Mouse (Mus musculus): ENCODE results near the gene Thada. TPM values are rescaled to one million over a fixed set of nuclear protein-coding genes. Genes with fewer than 3 reads are reported as not detected.
A peak's percentile ranks its signal among the peaks of the same experiment; 100 is the strongest.

Thada gene
- total and polyA plus RNA-seq, 2 experiments from 2014 or later = 4.3 to 12.2 TPM

DNA sequence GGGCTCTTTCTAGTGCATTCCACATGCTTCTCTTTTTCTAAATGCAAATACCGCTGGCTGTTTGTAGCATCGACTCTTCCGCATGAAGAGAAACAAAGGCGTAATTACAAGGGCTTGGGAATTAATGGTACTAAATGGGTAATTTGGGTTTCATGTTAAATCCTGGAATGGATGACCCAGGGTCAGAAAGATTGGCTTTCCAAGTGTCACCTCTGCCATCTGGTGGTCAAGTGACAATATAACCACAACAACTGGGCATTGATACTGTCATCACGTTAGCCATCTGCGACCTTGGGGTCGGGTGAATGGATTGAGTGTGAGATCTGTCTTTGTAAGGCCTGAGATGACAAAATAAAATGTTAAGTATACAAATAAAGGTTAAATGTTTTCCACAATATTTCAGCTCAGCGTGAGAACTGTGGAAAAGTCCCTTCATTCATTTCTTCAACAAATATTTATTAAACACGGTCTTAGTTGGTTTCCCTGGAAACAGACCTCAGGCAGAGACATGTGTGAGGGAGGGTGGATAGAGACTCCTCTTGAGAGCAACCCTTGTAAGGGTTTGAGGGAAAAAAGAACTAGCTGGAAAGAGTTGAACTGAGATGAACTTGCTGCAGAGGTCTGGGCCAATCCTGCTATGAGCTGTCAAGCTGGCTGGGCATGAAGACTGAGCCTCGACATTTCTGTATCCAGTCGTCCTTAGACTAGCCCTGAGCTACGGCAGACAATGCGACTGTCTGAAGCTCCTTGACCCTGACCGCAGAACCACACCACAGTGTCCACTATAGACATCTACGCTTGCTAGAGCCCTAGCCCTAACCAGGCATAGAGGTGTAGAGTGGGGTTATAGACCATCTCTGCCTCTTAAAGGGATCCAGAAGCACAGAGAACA lies 14.7 kb upstream of the Thada start:
- ATAC-seq (ENCODE audit: low FRiP score) (no peak), DNase-seq (ENCODE audit: low spot score) (peak; percentile 70)
- 42% methylated on average over 15 of the region's 15 CpGs for WGBS
- Histone ChIP-seq H3K4me1 (ENCODE audit: insufficient read depth, low read length) (no peaks in the 10 kb centered on the region), H3K27me3 (ENCODE audit: insufficient read depth, low read length) (no peaks in the 10 kb centered on the region), H3K9ac (replicated peaks; ENCODE audit: low read length, poor library complexity, severe bottlenecking) (no peak overlapping the region), H3K4me2 (ENCODE audit: low read depth, low read length, poor library complexity, severe bottlenecking) (no peak overlapping the region), H3K27ac (ENCODE audit: low read depth, low read length) (no peak overlapping the region), H3K36me3 (ENCODE audit: insufficient read depth, low read length) (no peaks in the 10 kb centered on the region), H3K4me3 (ENCODE audit: low read depth, low read length) (no peak overlapping the region), H3K9me3 (ENCODE audit: low read length) (no peaks in the 10 kb centered on the region)
- peak; percentile 76 for TF ChIP-seq CTCF (IDR thresholded peaks at IDR 0.05)

DNA sequence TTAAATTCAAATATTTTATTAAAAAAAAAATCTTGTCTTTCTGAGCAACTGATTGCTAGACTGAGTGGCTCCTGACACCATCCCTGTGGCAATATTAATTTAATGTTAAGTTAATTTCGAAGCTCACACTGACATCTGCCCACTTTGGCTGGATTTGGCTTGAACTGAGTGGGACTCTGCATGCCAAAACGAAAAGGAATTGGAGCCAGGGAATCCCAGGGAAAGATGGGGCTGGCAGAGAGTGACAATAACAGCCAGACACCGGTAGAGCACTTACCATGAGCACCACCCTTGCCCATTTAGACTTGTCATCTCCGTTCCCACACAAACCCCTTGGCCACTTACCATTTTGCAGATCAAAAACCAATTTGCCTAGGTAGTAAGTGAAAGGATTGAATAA lies 12.3 kb upstream of the Thada start:
- H3K9ac ChIP-seq (replicated peaks; ENCODE audit: low read length, poor library complexity, severe bottlenecking) = no peak overlapping the region
- H3K9me3 ChIP-seq (ENCODE audit: low read length) = no peaks in the 10 kb centered on the region
- no peak overlapping the region for H3K4me3 ChIP-seq (ENCODE audit: low read depth, low read length)
- H3K4me2 ChIP-seq (ENCODE audit: low read depth, low read length, poor library complexity, severe bottlenecking) = no peak overlapping the region
- H3K27me3 ChIP-seq (ENCODE audit: insufficient read depth, low read length) = no peaks in the 10 kb centered on the region
- H3K4me1 ChIP-seq (ENCODE audit: insufficient read depth, low read length) = no peaks in the 10 kb centered on the region
- no peaks in the 10 kb centered on the region for H3K36me3 ChIP-seq (ENCODE audit: insufficient read depth, low read length)
- TF ChIP-seq CTCF (IDR thresholded peaks at IDR 0.05) = no peak
- 73% methylated on average over 4 of the region's 4 CpGs for WGBS
- H3K27ac ChIP-seq (ENCODE audit: low read depth, low read length) = no peak overlapping the region
- ATAC-seq (ENCODE audit: low FRiP score) (no peak), DNase-seq (ENCODE audit: low spot score) (peak; percentile 34)

DNA sequence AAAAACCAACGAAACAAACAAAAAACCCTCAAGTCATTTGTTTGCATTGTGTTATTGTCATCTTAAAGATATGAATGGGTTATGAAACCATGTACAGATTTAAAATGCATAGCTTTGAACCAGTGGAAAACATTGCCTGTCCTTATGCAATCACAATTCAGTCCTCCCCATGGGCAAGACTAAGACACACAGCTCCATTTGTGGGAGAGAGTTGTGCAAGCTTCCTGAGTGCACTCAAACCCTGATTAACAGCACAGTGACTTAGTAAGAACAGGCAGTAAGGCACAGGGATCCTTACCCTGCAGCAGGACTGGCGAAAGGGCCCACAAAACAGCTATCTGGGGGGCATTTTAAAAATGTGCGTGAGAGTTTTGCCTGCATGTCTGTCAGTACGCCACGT lies 11.2 kb upstream of the Thada start:
- Histone ChIP-seq H3K27ac (ENCODE audit: low read depth, low read length) (no peak overlapping the region), H3K4me1 (ENCODE audit: insufficient read depth, low read length) (no peaks in the 10 kb centered on the region), H3K9me3 (ENCODE audit: low read length) (no peaks in the 10 kb centered on the region), H3K27me3 (ENCODE audit: insufficient read depth, low read length) (no peaks in the 10 kb centered on the region), H3K4me2 (ENCODE audit: low read depth, low read length, poor library complexity, severe bottlenecking) (no peak overlapping the region), H3K36me3 (ENCODE audit: insufficient read depth, low read length) (no peaks in the 10 kb centered on the region), H3K9ac (replicated peaks; ENCODE audit: low read length, poor library complexity, severe bottlenecking) (no peak overlapping the region), H3K4me3 (ENCODE audit: low read depth, low read length) (no peak overlapping the region)
- 87% methylated on average over 5 of the region's 5 CpGs for WGBS
- DNase-seq (ENCODE audit: low spot score) (no peak), ATAC-seq (ENCODE audit: low FRiP score) (no peak)
- TF ChIP-seq CTCF (IDR thresholded peaks at IDR 0.05) = no peak

DNA sequence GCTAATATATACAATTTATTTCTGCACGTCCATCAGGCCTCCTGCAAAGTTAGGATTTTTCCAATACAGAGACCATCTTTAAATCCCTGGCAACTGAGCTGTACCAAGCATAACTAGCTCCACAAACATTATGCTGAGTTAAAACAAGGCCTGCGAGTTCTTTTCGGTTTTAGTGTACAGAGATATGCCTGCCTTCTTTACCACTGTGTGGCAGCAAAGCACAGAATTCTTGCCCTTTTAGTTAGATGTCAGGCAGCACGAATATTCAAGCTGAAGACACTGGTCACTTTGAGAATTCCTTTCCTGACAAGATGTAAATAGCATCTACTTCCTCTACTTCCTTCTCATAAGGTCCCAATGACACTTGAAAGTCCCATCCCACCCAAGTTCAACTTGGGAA lies 8.3 kb upstream of the Thada start:
- DNase-seq (ENCODE audit: low spot score) = peak; percentile 59
- Histone ChIP-seq H3K36me3 (ENCODE audit: insufficient read depth, low read length) (no peaks in the 10 kb centered on the region), H3K27ac (ENCODE audit: low read depth, low read length) (no peak overlapping the region), H3K4me1 (ENCODE audit: insufficient read depth, low read length) (no peaks in the 10 kb centered on the region), H3K9ac (replicated peaks; ENCODE audit: low read length, poor library complexity, severe bottlenecking) (no peak overlapping the region), H3K9me3 (ENCODE audit: low read length) (no peaks in the 10 kb centered on the region), H3K4me3 (ENCODE audit: low read depth, low read length) (no peak overlapping the region), H3K4me2 (ENCODE audit: low read depth, low read length, poor library complexity, severe bottlenecking) (no peak overlapping the region), H3K27me3 (ENCODE audit: insufficient read depth, low read length) (no peaks in the 10 kb centered on the region)
- TF ChIP-seq CTCF (IDR thresholded peaks at IDR 0.05) = peak; percentile 81
- no peak for ATAC-seq (ENCODE audit: low FRiP score)
- WGBS = 57% methylated on average over 4 of the region's 4 CpGs

DNA sequence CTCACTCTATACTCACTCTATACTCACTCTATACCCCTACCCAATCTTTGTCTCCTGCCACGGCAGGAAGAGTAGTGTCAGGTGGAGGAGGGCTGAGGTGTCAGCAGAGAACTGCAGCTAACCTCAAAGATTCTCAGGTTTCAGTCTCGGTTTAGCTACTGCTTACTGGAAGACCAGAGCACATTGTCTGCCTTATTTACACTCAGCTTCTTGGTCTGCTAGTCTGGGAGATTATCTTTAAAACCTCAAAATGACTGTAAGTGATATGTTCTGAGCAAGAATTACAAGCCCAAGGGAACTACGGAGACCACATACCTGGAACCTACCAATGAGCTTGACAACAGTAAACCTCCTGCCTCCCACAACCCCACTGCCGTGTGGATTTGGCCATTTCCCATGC lies 31.0 kb downstream of the Thada start:
- no peak overlapping the region for H3K27ac ChIP-seq (ENCODE audit: low read depth, low read length)
- no peak for ATAC-seq (ENCODE audit: low FRiP score)
- peaks cover 34% of the 10 kb centered on the region for H3K36me3 ChIP-seq (ENCODE audit: insufficient read depth, low read length)

DNA sequence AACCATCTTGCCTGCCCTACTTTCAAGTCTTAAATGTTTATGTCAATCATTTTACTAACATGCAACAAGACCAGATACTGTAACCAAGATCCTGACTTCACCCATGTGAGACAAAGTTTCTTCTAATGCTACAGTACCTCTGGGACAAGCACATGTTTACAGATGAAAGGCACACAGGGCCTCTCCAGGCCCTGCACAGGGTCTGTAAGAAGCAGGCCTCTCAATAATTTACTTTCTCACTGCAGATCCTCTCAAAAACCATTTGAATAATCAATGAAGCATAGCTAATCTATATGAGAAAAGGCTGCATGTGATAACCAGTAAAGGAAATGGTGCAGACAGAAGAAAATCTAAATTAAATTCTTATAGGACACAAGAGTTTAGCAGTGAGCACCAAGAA lies 31.8 kb downstream of the Thada start:
- Histone ChIP-seq H3K4me3 (ENCODE audit: low read depth, low read length) (no peak overlapping the region), H3K27me3 (ENCODE audit: insufficient read depth, low read length) (no peaks in the 10 kb centered on the region), H3K4me2 (ENCODE audit: low read depth, low read length, poor library complexity, severe bottlenecking) (no peak overlapping the region), H3K9me3 (ENCODE audit: low read length) (no peaks in the 10 kb centered on the region), H3K27ac (ENCODE audit: low read depth, low read length) (no peak overlapping the region), H3K36me3 (ENCODE audit: insufficient read depth, low read length) (peaks cover 34% of the 10 kb centered on the region), H3K4me1 (ENCODE audit: insufficient read depth, low read length) (no peaks in the 10 kb centered on the region), H3K9ac (replicated peaks; ENCODE audit: low read length, poor library complexity, severe bottlenecking) (no peak overlapping the region)
- ATAC-seq (ENCODE audit: low FRiP score) = no peak
- TF ChIP-seq CTCF (IDR thresholded peaks at IDR 0.05) = no peak
- DNase-seq (ENCODE audit: low spot score) = no peak

More for the DNA sequence above, 31.0 kb downstream of the Thada start:
- H3K9ac ChIP-seq (replicated peaks; ENCODE audit: low read length, poor library complexity, severe bottlenecking) = no peak overlapping the region
- no peaks in the 10 kb centered on the region for H3K27me3 ChIP-seq (ENCODE audit: insufficient read depth, low read length)
- no peak for TF ChIP-seq CTCF (IDR thresholded peaks at IDR 0.05)
- H3K4me1 ChIP-seq (ENCODE audit: insufficient read depth, low read length) = no peaks in the 10 kb centered on the region
- 93% methylated on average over 4 of the region's 4 CpGs for whole genome bisulfite sequencing
- no peak overlapping the region for H3K4me3 ChIP-seq (ENCODE audit: low read depth, low read length)
- H3K4me2 ChIP-seq (ENCODE audit: low read depth, low read length, poor library complexity, severe bottlenecking) = no peak overlapping the region
- DNase-seq (ENCODE audit: low spot score) = no peak
- H3K9me3 ChIP-seq (ENCODE audit: low read length) = no peaks in the 10 kb centered on the region

Measured in midbrain, postnatal 0 days (tissue).